In genomic region chr8:11279296-11279826, GRCm38 (mm10) we compare ENCODE assay signal across 8 mouse cellular contexts. TPM values are rescaled to one million over a fixed set of nuclear protein-coding genes. Genes with fewer than 3 reads are reported as not detected.
DNase-seq lines count a peak whose midpoint lies in the region; ATAC-seq and TF ChIP-seq lines count a peak whose summit lies in the region.

No protein-coding gene starts in this region.

- no peaks in the 10 kb centered on the region for H3K9me3 ChIP-seq in midbrain, embryonic 12.5 days
- H3K9me3 ChIP-seq in midbrain, postnatal 0 days (ENCODE audit: low read length) = no peaks in the 10 kb centered on the region
- H3K9me3 ChIP-seq in lung, postnatal 0 days (ENCODE audit: low read length) = no peaks in the 10 kb centered on the region

- no peak overlapping the region for H3K27ac ChIP-seq in midbrain, embryonic 12.5 days (replicated peaks)
- no peak overlapping the region for H3K27ac ChIP-seq in midbrain, postnatal 0 days (ENCODE audit: low read depth, low read length)
- H3K27ac ChIP-seq in lung, postnatal 0 days (ENCODE audit: low read length) = peak overlapping the region; percentile 89

- H3K9ac ChIP-seq in midbrain, embryonic 12.5 days (replicated peaks) = no peak overlapping the region
- no peak overlapping the region for H3K9ac ChIP-seq in midbrain, postnatal 0 days (replicated peaks; ENCODE audit: low read length, poor library complexity, severe bottlenecking)
- no peak overlapping the region for H3K9ac ChIP-seq in lung, postnatal 0 days (replicated peaks; ENCODE audit: low read depth)

- TF ChIP-seq EP300 in lung, postnatal 0 days (IDR thresholded peaks at IDR 0.05) = peak; percentile 58

- no peak for ATAC-seq in midbrain, embryonic 12.5 days (ENCODE audit: low FRiP score, low read depth)
- ATAC-seq in midbrain, postnatal 0 days (ENCODE audit: low FRiP score) = no peak
- peak; percentile 56 for ATAC-seq in lung, postnatal 0 days
- ATAC-seq in activated CD4-positive, CD25-positive, alpha-beta regulatory T cell, adult 4 months = no peak

- peaks cover 23% of the 10 kb centered on the region for H3K4me1 ChIP-seq in midbrain, embryonic 12.5 days
- no peaks in the 10 kb centered on the region for H3K4me1 ChIP-seq in midbrain, postnatal 0 days (ENCODE audit: insufficient read depth, low read length)
- peaks cover 66% of the 10 kb centered on the region for H3K4me1 ChIP-seq in lung, postnatal 0 days (ENCODE audit: insufficient read depth, low read depth, low read length)

- 0 out of 2 replicates have a peak overlapping the region, but pooled peaks have one; percentile 5 for H3K4me2 ChIP-seq in midbrain, embryonic 12.5 days (replicated peaks)
- no peak overlapping the region for H3K4me2 ChIP-seq in midbrain, postnatal 0 days (ENCODE audit: low read depth, low read length, poor library complexity, severe bottlenecking)
- peak overlapping the region; percentile 36; the same call in 1 of the 2 replicates for H3K4me2 ChIP-seq in lung, postnatal 0 days (replicated peaks; ENCODE audit: low read depth, low read length)

- no peak for DNase-seq in midbrain, postnatal 0 days (ENCODE audit: low spot score)
- peak; percentile 50 to 81 for DNase-seq in heart, adult 18-20 months
- DNase-seq in kidney, adult 9 months = peak; percentile 96
- DNase-seq in lung, postnatal 0 days (ENCODE audit: low spot score) = peak; percentile 69
- no peak for DNase-seq in MN1 (ENCODE audit: low spot score)
- no peak for DNase-seq in ovary, postnatal 36 days (ENCODE audit: low spot score)

- 65% methylated on average over 20 of the region's 20 CpGs for WGBS in midbrain, embryonic 12.5 days
- 71% methylated on average over 20 of the region's 20 CpGs for WGBS in midbrain, postnatal 0 days
- WGBS in lung, postnatal 0 days = 40% methylated on average over 20 of the region's 20 CpGs

- H3K27me3 ChIP-seq in midbrain, embryonic 12.5 days = peaks cover 3% of the 10 kb centered on the region; the same call in 1 of the 2 replicates
- H3K27me3 ChIP-seq in midbrain, postnatal 0 days (ENCODE audit: insufficient read depth, low read length) = no peaks in the 10 kb centered on the region
- no peaks in the 10 kb centered on the region for H3K27me3 ChIP-seq in lung, postnatal 0 days (replicated peaks; ENCODE audit: insufficient read depth, low read length)

- no peaks in the 10 kb centered on the region for H3K36me3 ChIP-seq in midbrain, embryonic 12.5 days
- H3K36me3 ChIP-seq in midbrain, postnatal 0 days (ENCODE audit: insufficient read depth, low read length) = no peaks in the 10 kb centered on the region
- H3K36me3 ChIP-seq in lung, postnatal 0 days (ENCODE audit: insufficient read depth, low read length) = no peaks in the 10 kb centered on the region; the same call in 1 of the 2 replicates

- TF ChIP-seq CTCF in midbrain, postnatal 0 days (IDR thresholded peaks at IDR 0.05) = no peak
- TF ChIP-seq CTCF in lung, postnatal 0 days (IDR thresholded peaks at IDR 0.05) = peak; percentile 30

- H3K4me3 ChIP-seq in midbrain, embryonic 12.5 days = no peak overlapping the region
- no peak overlapping the region for H3K4me3 ChIP-seq in midbrain, postnatal 0 days (ENCODE audit: low read depth, low read length)
- H3K4me3 ChIP-seq in lung, postnatal 0 days (ENCODE audit: low read depth, low read length) = no peak overlapping the region

RNA-seq across cellular contexts. Expression of gene Col4a2, which starts 33.2 kb away (rescaled TPM):
- 73.3 and 82.0 TPM in 2 replicates for polyA plus RNA-seq in midbrain, embryonic 12.5 days (2016; fragmentation: Nextera tagmentation; extraction: Ambion mirVana)
- total RNA-seq in midbrain, postnatal 0 days (2014; rRNA removed) = 92.5 and 103 TPM in 2 replicates
- 30.0 and 31.3 TPM in 2 replicates for polyA plus RNA-seq in midbrain, postnatal 0 days (2015; fragmentation: Nextera tagmentation; extraction: Ambion mirVana)
- 100 to 1,000 TPM; 127 to 140 TPM for total RNA-seq in heart, adult 18-20 months (2021)
- polyA plus RNA-seq in lung, postnatal 0 days (2015; fragmentation: Nextera tagmentation; extraction: Ambion mirVana) = 183 and 189 TPM in 2 replicates
- polyA plus RNA-seq in activated CD4-positive, CD25-positive, alpha-beta regulatory T cell, adult 4 months (2017; shearing (Covaris generic)) = not detected

RNA-seq across cellular contexts. Expression of gene Col4a1, which starts 33.3 kb away (rescaled TPM):
- polyA plus RNA-seq in midbrain, embryonic 12.5 days (2016; fragmentation: Nextera tagmentation; extraction: Ambion mirVana) = 147 and 176 TPM in 2 replicates
- total RNA-seq in midbrain, postnatal 0 days (2014; rRNA removed) = 193 and 219 TPM in 2 replicates
- 45.2 and 48.2 TPM in 2 replicates for polyA plus RNA-seq in midbrain, postnatal 0 days (2015; fragmentation: Nextera tagmentation; extraction: Ambion mirVana)
- total RNA-seq in heart, adult 18-20 months (2021) = 100 to 1,000 TPM; 217 to 274 TPM
- 346 and 376 TPM in 2 replicates for polyA plus RNA-seq in lung, postnatal 0 days (2015; fragmentation: Nextera tagmentation; extraction: Ambion mirVana)
- not detected for polyA plus RNA-seq in activated CD4-positive, CD25-positive, alpha-beta regulatory T cell, adult 4 months (2017; shearing (Covaris generic))

Comparison
In these comparisons a context has a peak if more than half of its experiments do, and no peak if none do; other contexts are left out.
1. DNase-seq: peak in heart, adult 18-20 months (2 of 2), kidney, adult 9 months (single experiment) and lung, postnatal 0 days (single experiment); none in midbrain, postnatal 0 days (single experiment), MN1 (single experiment) and ovary, postnatal 36 days (single experiment).
2. RNA of gene Col4a2, which starts 33.2 kb away (polyA plus RNA-seq): 183 to 189 TPM in lung, postnatal 0 days, 73.3 to 82.0 TPM in midbrain, embryonic 12.5 days and 30.0 to 31.3 TPM in midbrain, postnatal 0 days; not detected in activated CD4-positive, CD25-positive, alpha-beta regulatory T cell, adult 4 months; every median in the first group is over 10 times any median in the second.
3. RNA of gene Col4a1, which starts 33.3 kb away (polyA plus RNA-seq): 346 to 376 TPM in lung, postnatal 0 days, 147 to 176 TPM in midbrain, embryonic 12.5 days and 45.2 to 48.2 TPM in midbrain, postnatal 0 days; not detected in activated CD4-positive, CD25-positive, alpha-beta regulatory T cell, adult 4 months; every median in the first group is over 10 times any median in the second.